Mouse (Mus musculus) stomach, postnatal 0 days (tissue): Measurements from ENCODE around the gene Sorbs2.

Source experiments
- CTCF ChIP-seq: IDR thresholded peaks from 2 replicates; pipeline ENCODE4 v1.5.1; 2016; ENCODE audit warnings: antibody characterized with exemption, low read depth, mild to moderate bottlenecking, moderate library complexity
- EP300 ChIP-seq: optimal IDR thresholded peaks from 2 replicates; pipeline ENCODE3; 2016; ENCODE audit warnings: antibody characterized with exemption

DNA sequence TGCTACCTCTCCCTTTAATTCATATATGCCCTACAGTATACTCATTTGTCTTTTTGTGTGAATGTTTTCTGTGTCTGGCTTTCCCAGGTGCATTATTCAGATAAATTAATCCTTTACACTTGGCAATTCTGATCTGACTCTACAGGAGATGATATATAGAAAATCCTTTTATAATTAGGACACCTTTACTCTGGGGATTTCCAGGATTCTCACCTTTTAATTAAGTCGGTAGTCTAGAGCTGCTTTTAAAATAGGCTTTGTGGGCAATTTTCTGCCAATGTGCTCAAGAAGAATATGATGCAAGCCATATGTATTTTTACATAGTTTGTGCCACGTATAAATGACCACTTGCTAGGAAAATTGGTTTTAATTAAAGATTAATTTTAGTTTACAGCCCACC, 38.6 kb upstream of the Sorbs2 start:
- TF ChIP-seq CTCF (no peak), EP300 (no peak)
